In the genomic region with DNA sequence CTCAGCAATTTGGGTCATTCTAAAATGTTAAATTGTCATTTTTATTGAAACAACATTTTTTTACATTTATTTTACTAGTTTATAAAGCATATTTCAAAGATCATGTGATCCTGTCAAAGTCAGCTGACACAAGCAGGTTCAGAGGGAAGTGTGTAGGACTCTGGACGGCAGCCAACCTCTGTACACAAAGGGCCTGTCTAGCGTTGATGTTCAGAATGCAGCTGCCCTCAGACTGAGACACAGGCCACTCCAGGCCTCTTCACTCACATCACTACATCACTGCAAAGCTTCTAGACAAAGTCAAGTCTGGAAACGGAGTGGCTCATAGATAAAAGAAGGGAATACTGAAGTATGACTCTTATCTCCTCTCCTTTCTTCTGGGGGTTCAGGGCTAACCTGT, we compare ENCODE assay signal across 12 mouse cellular contexts.
DNase-seq lines count a peak whose midpoint lies in the region; ATAC-seq and TF ChIP-seq lines count a peak whose summit lies in the region.
"Had no signal": no experiment of that assay in that cellular context is flagged by ENCODE, and none has a peak within 500 bp of the region (broad histone marks: within the 10 kb centered on the region; RNA-seq: fewer than 3 reads in every experiment).

No protein-coding gene starts in this region.

- H3K36me3 ChIP-seq in kidney, postnatal 0 days (ENCODE audit: insufficient read depth, low read length), result no peaks in the 10 kb centered on the region
- H3K36me3 ChIP-seq in midbrain, embryonic 14.5 days (ENCODE audit: control insufficient read depth, insufficient read depth, low read length), result no peaks in the 10 kb centered on the region
- no peaks in the 10 kb centered on the region for H3K36me3 ChIP-seq in midbrain, embryonic 10.5 days
- H3K36me3 ChIP-seq: embryonic facial prominence, embryonic 12.5 days had no signal

- H3K27ac ChIP-seq in kidney, postnatal 0 days, result no peak overlapping the region
- 0 out of 2 replicates have a peak overlapping the region, but pooled peaks have one; percentile 32 for H3K27ac ChIP-seq in midbrain, embryonic 14.5 days (replicated peaks; ENCODE audit: low read depth, low read length)
- H3K27ac ChIP-seq in midbrain, embryonic 10.5 days (replicated peaks), result no peak overlapping the region
- H3K27ac ChIP-seq: embryonic facial prominence, embryonic 12.5 days had no signal

- H3K4me3 ChIP-seq in kidney, postnatal 0 days (replicated peaks; ENCODE audit: low read depth, low read length), result no peak overlapping the region
- no peak overlapping the region for H3K4me3 ChIP-seq in midbrain, embryonic 14.5 days (replicated peaks; ENCODE audit: low read depth, low read length)
- no peak overlapping the region for H3K4me3 ChIP-seq in midbrain, embryonic 10.5 days
- H3K4me3 ChIP-seq: embryonic facial prominence, embryonic 12.5 days had no signal

- no peak overlapping the region for H3K9ac ChIP-seq in kidney, postnatal 0 days (ENCODE audit: low read depth, low read length)
- no peak overlapping the region for H3K9ac ChIP-seq in midbrain, embryonic 14.5 days (replicated peaks; ENCODE audit: low read length)
- H3K9ac ChIP-seq: embryonic facial prominence, embryonic 12.5 days had no signal

- no peak for TF ChIP-seq CTCF in kidney, postnatal 0 days (IDR thresholded peaks at IDR 0.05; ENCODE audit: low read depth)

- H3K4me1 ChIP-seq in kidney, postnatal 0 days (replicated peaks; ENCODE audit: insufficient read depth, low read length), result no peaks in the 10 kb centered on the region
- peaks cover 18% of the 10 kb centered on the region for H3K4me1 ChIP-seq in midbrain, embryonic 14.5 days (ENCODE audit: control insufficient read depth, insufficient read depth, low read length)
- peaks cover 22% of the 10 kb centered on the region for H3K4me1 ChIP-seq in midbrain, embryonic 10.5 days

- H3K9me3 ChIP-seq in kidney, postnatal 0 days (replicated peaks; ENCODE audit: low read length), result no peaks in the 10 kb centered on the region
- no peaks in the 10 kb centered on the region for H3K9me3 ChIP-seq in midbrain, embryonic 14.5 days (ENCODE audit: control insufficient read depth, low read length)
- H3K9me3 ChIP-seq in midbrain, embryonic 10.5 days (replicated peaks), result no peaks in the 10 kb centered on the region
- H3K9me3 ChIP-seq: embryonic facial prominence, embryonic 12.5 days had no signal

- DNase-seq in cerebellum, postnatal 36 days, result peak; percentile 23 to 29
- no peak for DNase-seq in cerebellum, adult 11-12 months
- DNase-seq in kidney, postnatal 0 days (ENCODE audit: low spot score), result peak; percentile 44
- DNase-seq in kidney, adult 11 months, result no peak
- DNase-seq in midbrain, embryonic 14.5 days, result peak; percentile 56
- no peak for DNase-seq in midbrain, embryonic 10.5 days (ENCODE audit: low spot score)
- DNase-seq in lung, postnatal 14 days, result peak; percentile 4
- DNase-seq in thymus, postnatal 10 days (ENCODE audit: low spot score in 2 of 2), result no peak
- DNase-seq: B cell, adult 2 months; thymus, postnatal 14 days had no signal

- H3K27me3 ChIP-seq in kidney, postnatal 0 days (ENCODE audit: insufficient read depth, low read length), result no peaks in the 10 kb centered on the region
- H3K27me3 ChIP-seq in midbrain, embryonic 14.5 days (ENCODE audit: control insufficient read depth, insufficient read depth, low read length), result no peaks in the 10 kb centered on the region
- H3K27me3 ChIP-seq in midbrain, embryonic 10.5 days (ENCODE audit: low read depth, poor library complexity, severe bottlenecking), result no peaks in the 10 kb centered on the region
- H3K27me3 ChIP-seq: embryonic facial prominence, embryonic 12.5 days had no signal

- WGBS in kidney, postnatal 0 days, result 40% methylated on average over 3 of the region's 3 CpGs
- 35% methylated on average over 3 of the region's 3 CpGs for WGBS in midbrain, embryonic 14.5 days
- 77% methylated on average over 3 of the region's 3 CpGs for WGBS in midbrain, embryonic 10.5 days

- H3K4me2 ChIP-seq in kidney, postnatal 0 days (ENCODE audit: low read length), result no peak overlapping the region
- H3K4me2 ChIP-seq in midbrain, embryonic 14.5 days (ENCODE audit: low read length), result no peak overlapping the region
- H3K4me2 ChIP-seq: embryonic facial prominence, embryonic 12.5 days had no signal

- no peak for ATAC-seq in kidney, postnatal 0 days (replicated peaks; ENCODE audit: low FRiP score, low read depth)
- no peak for ATAC-seq in midbrain, embryonic 14.5 days (ENCODE audit: low FRiP score, low TSS enrichment)
- ATAC-seq: hindbrain, embryonic 16.5 days had no signal

Comparison
In these comparisons a context has a peak if more than half of its experiments do, and no peak if none do; other contexts are left out.
1. DNase-seq: peak in cerebellum, postnatal 36 days (2 of 2), kidney, postnatal 0 days (single experiment), midbrain, embryonic 14.5 days (single experiment) and lung, postnatal 14 days (single experiment); none in cerebellum, adult 11-12 months (single experiment), kidney, adult 11 months (single experiment), midbrain, embryonic 10.5 days (single experiment) and thymus, postnatal 10 days (0 of 2).